Mouse (Mus musculus): Measurements from ENCODE around the gene Olfr1086.
"Not testable (repeated sequence)": the region's sequence is repeated elsewhere in the genome, so short reads cannot be mapped to it uniquely, and the experiment has no call there.

Olfr1086 gene

GRCm38 (mm10) chr2:86679992-86680391 is at the start of gene Olfr1086:
TSS of gene Olfr1086 (minus strand) at chr2:86680092.
- DNase-seq, result no peak

GRCm38 (mm10) chr2:86698295-86698694 is 18.4 kb upstream of the Olfr1086 start, which contains the start of gene Olfr1087:
TSS of gene Olfr1087 (minus strand) at chr2:86698395.
- DNase-seq, result no peak

GRCm38 (mm10) chr2:86661919-86662318 is 18.0 kb downstream of the Olfr1086 start, which contains the start of gene Olfr1085:
TSS of gene Olfr1085 (minus strand) at chr2:86662019.
- no peak for DNase-seq

GRCm38 (mm10) chr2:86639625-86640024 is 40.3 kb downstream of the Olfr1086 start, which contains the start of gene Olfr1084:
TSS of gene Olfr1084 (minus strand) at chr2:86639725.
- not testable (repeated sequence) for DNase-seq

Data from layer of hippocampus, adult 9-11 months (tissue).